Mouse (Mus musculus) natural killer cell, adult 2 months (primary cell): ENCODE measurements around the gene Opalin.
A peak's percentile ranks its signal among the peaks of the same experiment; 100 is the strongest.

Experiments
- DNase-seq, 2 experiments: peaks; one replicate each; pipeline ENCODE4 v3.0.0; 2022; ENCODE audit warnings: low spot score in 2 of 2

Gene Opalin

DNA sequence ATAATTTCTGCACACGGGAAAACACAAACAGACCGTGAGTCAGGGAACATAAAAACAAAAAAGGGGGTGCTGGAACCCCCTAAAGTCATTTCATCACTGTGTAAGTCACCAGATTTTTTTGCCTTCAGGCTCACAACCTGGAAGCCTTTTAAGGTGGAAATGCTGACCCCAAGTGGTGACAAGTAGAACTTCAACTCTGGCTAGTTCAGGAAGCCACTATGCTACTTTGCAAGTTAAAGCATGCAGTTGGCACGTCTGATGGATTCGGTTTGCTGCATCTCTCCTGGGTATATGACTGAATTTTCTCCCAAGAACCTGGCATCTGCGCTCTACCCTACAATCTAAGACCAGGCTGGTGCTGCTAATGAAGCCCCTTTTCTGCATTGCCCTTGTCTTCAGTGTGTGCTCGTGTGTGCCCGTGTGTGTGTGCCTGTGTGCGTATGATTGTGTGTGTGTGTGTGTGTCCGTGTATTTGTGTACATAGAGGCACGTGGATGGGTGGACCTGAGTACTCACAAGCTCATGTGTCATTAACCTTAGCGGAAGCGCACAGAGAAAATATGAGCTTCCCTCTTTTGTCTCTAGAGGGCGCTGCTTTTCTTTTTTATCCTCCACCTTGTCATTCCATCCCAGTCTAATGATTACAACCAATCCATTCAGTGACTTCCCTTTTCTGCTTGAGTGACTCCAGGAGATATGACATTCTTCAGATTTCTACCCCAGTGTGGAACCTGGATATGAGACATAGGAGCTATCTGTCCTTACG lies 60.8 kb downstream of the Opalin start:
- DNase-seq = peak; percentile 46 to 69

DNA sequence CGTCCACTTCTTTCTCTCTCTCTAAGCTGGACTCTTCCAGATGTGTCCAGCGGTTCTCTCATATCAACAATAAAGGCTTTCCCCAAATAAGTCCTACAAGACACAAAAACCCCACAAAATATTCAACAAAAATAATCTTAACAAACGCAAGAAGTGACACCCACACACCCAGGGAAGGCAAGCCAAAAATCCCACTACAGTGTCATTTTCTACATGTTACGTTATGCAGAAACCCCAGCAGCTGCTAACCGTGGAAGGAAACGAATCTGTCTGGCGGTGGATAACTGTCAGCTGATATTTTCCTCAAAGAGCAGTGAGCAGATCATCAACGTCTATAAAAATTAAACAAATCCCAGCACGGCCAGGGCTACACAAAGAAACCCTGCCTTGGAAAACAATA lies 62.9 kb downstream of the Opalin start:
- no peak for DNase-seq

DNA sequence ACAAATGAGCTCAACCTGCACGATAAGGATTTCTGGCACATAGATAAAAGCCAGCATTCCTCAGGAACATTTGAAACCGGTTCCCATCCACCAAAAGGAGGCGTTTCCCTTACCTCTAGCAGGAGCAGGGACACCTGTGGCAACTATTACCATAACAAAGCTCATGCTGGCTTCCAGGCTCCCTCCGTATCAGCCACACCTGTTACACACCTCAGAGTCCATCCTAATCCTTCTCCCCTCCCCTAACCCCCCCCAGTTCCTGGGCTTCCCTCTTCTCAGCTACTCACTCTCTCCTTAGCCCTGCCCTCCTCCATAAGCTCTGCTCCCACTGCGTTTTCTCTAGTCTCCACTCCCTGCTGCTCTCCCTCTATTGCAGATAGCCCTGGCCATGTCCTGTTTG lies 63.3 kb downstream of the Opalin start:
- no peak for DNase-seq
